Mouse (Mus musculus): ENCODE results near the gene Gm20388. TPM values are rescaled to one million over a fixed set of nuclear protein-coding genes. Genes with fewer than 3 reads are reported as not detected.
"Not testable (repeated sequence)": the region's sequence is repeated elsewhere in the genome, so short reads cannot be mapped to it uniquely, and the experiment has no call there.

Gm20388 gene
- polyA plus RNA-seq, 1 experiment from 2014 or later, result not detected

DNA sequence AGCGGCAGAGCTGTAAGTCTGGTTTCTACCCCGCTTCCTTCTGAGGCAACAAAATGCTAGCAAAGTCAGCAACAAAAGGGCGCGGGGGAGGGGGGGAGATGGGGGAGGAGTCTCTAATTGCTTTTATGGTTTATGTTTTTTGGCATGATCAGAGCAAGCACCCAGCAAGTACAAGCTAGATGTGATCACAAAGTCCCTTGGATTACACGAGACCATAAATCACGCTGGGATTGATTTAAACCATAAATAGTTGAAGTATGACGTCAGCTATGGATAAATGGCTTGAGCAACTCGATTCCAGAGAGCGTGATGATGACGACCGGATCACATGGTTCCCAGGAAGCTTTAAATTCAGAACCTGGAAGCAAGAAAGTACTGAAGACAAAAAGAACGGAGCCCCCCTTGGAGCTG, 3720.2 kb downstream of the Gm20388 start:
- WGBS, result 22% methylated on average over 12 of the region's 12 CpGs

DNA sequence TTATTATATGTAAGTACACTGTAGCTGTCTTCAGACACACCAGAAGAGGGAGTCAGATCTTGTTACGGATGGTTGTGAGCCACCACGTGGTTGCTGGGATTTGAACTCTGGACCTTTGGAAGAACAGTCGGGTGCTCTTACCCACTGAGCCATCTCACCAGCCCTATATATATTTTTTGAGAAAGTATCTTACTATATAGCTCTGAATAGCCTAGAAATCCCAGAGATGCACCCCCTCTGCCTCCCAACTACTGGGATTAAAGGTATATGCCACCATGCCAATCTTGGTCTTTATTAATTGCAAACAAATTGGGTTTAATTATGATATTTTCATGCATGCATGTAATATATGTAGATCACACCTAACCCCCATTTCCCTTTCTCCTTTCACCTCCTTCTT, 3721.1 kb downstream of the Gm20388 start:
- H3K27me3 ChIP-seq (ENCODE audit: control insufficient read depth, insufficient read depth, low read depth, low read length), result peaks cover 13% of the 10 kb centered on the region; the same call in 1 of the 2 replicates
- not testable (repeated sequence) for H3K9me3 ChIP-seq (ENCODE audit: control insufficient read depth, low read length); H3K4me3 ChIP-seq (ENCODE audit: low read length); H3K36me3 ChIP-seq (ENCODE audit: control insufficient read depth, insufficient read depth, low read length); H3K4me2 ChIP-seq (ENCODE audit: low read depth, low read length); H3K27ac ChIP-seq (ENCODE audit: low read length); ATAC-seq (ENCODE audit: low read depth); H3K4me1 ChIP-seq (replicated peaks; ENCODE audit: control insufficient read depth, insufficient read depth, low read length); H3K9ac ChIP-seq (ENCODE audit: low read length)
- WGBS, result 57% methylated on average over 3 of the region's 3 CpGs

More for the DNA sequence above, 3720.2 kb downstream of the Gm20388 start:
- H3K4me2 ChIP-seq (ENCODE audit: low read depth, low read length), result peak overlapping the region; percentile 44
- H3K4me1 ChIP-seq (replicated peaks; ENCODE audit: control insufficient read depth, insufficient read depth, low read length), result peaks cover 9% of the 10 kb centered on the region
- H3K9ac ChIP-seq (ENCODE audit: low read length), result no peak overlapping the region
- H3K27ac ChIP-seq (ENCODE audit: low read length), result no peak overlapping the region
- H3K27me3 ChIP-seq (ENCODE audit: control insufficient read depth, insufficient read depth, low read depth, low read length), result peaks cover 16% of the 10 kb centered on the region; the same call in 1 of the 2 replicates
- H3K4me3 ChIP-seq (ENCODE audit: low read length), result peak overlapping the region; percentile 34
- H3K9me3 ChIP-seq (ENCODE audit: control insufficient read depth, low read length), result no peaks in the 10 kb centered on the region
- no peaks in the 10 kb centered on the region for H3K36me3 ChIP-seq (ENCODE audit: control insufficient read depth, insufficient read depth, low read length)
- no peak for ATAC-seq (ENCODE audit: low read depth)

DNA sequence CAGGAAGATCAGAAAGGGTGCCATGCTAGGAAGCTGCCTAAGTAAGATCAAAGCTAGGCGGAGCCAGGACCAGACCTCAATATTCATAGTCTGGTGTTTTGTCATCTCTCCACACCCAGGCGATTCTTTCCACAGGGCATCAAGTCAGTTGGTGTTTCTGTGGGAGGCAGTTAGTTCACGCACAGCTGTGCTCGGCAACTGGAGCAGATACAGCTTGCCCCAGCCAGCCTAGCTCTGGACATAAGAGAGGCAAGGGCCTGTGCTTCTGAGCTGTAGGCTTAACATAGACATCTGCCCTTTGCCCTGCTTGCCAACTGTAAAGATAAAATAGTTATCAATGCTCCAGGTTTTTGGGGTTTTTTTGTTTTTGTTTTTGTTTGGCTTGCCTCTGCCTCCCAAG, 3721.6 kb downstream of the Gm20388 start:
- no peak for ATAC-seq (ENCODE audit: low read depth)
- Histone ChIP-seq H3K4me2 (ENCODE audit: low read depth, low read length) (no peak overlapping the region), H3K27me3 (ENCODE audit: control insufficient read depth, insufficient read depth, low read depth, low read length) (peaks cover 11% of the 10 kb centered on the region; the same call in 1 of the 2 replicates), H3K9me3 (ENCODE audit: control insufficient read depth, low read length) (no peaks in the 10 kb centered on the region), H3K27ac (ENCODE audit: low read length) (no peak overlapping the region), H3K36me3 (ENCODE audit: control insufficient read depth, insufficient read depth, low read length) (no peaks in the 10 kb centered on the region), H3K4me1 (replicated peaks; ENCODE audit: control insufficient read depth, insufficient read depth, low read length) (peaks cover 9% of the 10 kb centered on the region), H3K9ac (ENCODE audit: low read length) (no peak overlapping the region), H3K4me3 (ENCODE audit: low read length) (no peak overlapping the region)
- 70% methylated on average over 4 of the region's 4 CpGs for WGBS

DNA sequence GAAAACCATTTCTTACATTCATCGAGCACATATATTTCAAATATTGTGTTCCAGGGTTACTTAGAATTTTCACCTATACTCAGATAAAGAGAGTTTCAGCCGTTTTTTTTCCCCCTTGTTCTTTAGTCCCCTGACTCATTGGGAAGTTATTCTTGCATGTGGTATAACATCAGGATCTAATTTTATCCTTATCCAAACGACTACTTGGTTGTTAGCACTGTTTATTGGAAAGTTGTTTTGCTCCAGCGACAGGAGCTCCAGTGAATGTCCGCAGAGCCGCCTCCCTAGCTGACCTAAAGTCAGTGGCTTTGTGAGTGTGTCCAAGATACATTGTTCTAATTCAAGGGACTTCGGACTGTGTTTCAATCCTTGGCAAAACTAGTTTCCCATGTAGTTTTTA, 3723.2 kb downstream of the Gm20388 start:
- Histone ChIP-seq H3K4me1 (replicated peaks; ENCODE audit: control insufficient read depth, insufficient read depth, low read length) (peaks cover 6% of the 10 kb centered on the region), H3K36me3 (ENCODE audit: control insufficient read depth, insufficient read depth, low read length) (no peaks in the 10 kb centered on the region), H3K9ac (ENCODE audit: low read length) (no peak overlapping the region), H3K27me3 (ENCODE audit: control insufficient read depth, insufficient read depth, low read depth, low read length) (peaks cover 8% of the 10 kb centered on the region; the same call in 1 of the 2 replicates), H3K4me2 (ENCODE audit: low read depth, low read length) (no peak overlapping the region), H3K27ac (ENCODE audit: low read length) (peak overlapping the region; percentile 10; the same call in 1 of the 2 replicates), H3K9me3 (ENCODE audit: control insufficient read depth, low read length) (no peaks in the 10 kb centered on the region), H3K4me3 (ENCODE audit: low read length) (no peak overlapping the region)
- WGBS, result 57% methylated on average over 7 of the region's 7 CpGs
- ATAC-seq (ENCODE audit: low read depth), result no peak

DNA sequence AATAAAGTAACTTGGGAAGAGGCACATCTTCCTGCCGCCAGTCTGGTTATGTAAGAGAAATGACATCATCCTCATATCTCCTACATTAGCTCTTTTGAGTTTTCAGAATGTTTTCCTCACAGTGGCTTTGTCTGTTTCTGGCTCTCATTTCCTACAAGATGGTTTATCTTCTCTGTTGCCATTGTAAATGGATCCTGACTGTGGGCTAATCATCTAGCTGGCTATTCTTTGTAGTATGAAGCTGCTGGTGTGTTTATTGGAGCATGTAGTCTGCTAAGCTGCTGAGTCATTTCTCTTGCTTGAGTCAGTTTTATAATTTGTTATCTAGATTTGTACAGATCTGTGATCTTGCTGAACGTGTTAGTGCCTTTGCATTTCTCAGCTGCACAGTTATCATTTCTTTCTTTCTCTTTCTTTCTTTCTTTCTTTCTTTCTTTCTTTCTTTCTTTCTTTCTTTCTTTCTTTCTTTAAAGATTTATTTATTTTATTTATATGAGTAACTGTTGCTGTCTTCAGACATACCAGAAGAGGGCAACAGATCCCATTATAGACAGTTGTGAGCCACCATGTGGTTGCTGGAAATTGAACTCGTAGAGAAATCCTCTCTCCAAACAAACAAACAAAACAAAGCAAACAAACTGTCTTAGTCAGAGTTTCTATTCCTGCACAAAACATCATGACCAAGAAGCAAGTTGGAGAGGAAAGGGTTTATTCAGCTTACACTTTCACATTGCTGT, 3723.9 kb downstream of the Gm20388 start:
- peaks cover 4% of the 10 kb centered on the region; the same call in 1 of the 2 replicates for H3K27me3 ChIP-seq (ENCODE audit: control insufficient read depth, insufficient read depth, low read depth, low read length)
- H3K9ac ChIP-seq (ENCODE audit: low read length), result no peak overlapping the region
- H3K4me1 ChIP-seq (replicated peaks; ENCODE audit: control insufficient read depth, insufficient read depth, low read length), result no peaks in the 10 kb centered on the region
- no peaks in the 10 kb centered on the region for H3K36me3 ChIP-seq (ENCODE audit: control insufficient read depth, insufficient read depth, low read length)
- ATAC-seq (ENCODE audit: low read depth), result no peak
- H3K27ac ChIP-seq (ENCODE audit: low read length), result no peak overlapping the region
- no peaks in the 10 kb centered on the region for H3K9me3 ChIP-seq (ENCODE audit: control insufficient read depth, low read length)
- H3K4me2 ChIP-seq (ENCODE audit: low read depth, low read length), result no peak overlapping the region
- 16% methylated on average over 3 of the region's 3 CpGs for WGBS
- H3K4me3 ChIP-seq (ENCODE audit: low read length), result no peak overlapping the region

DNA sequence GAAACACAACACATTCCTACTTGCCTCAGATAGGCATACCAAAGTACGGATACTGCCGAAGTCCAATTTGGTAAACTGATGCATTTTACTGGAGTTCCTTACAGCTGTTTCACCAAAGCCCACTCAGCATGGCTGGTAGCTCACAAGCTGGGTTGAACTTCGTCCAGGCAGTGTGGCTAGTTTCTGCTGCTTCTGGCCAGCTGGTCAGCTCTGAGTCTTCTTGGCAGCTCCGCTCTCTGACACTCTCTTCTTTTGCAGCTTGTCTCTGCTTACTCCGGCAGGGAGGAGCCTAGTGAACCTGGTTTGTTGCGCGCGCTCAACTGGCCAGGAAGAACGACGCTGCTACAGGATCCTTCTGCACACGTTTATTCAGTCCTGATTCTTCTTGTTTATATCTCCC, 3725.0 kb downstream of the Gm20388 start:
- no peak for ATAC-seq (ENCODE audit: low read depth)
- H3K9ac ChIP-seq (ENCODE audit: low read length), result no peak overlapping the region
- H3K9me3 ChIP-seq (ENCODE audit: control insufficient read depth, low read length), result no peaks in the 10 kb centered on the region
- no peaks in the 10 kb centered on the region for H3K4me1 ChIP-seq (replicated peaks; ENCODE audit: control insufficient read depth, insufficient read depth, low read length)
- no peak overlapping the region for H3K4me2 ChIP-seq (ENCODE audit: low read depth, low read length)
- 48% methylated on average over 11 of the region's 11 CpGs for WGBS
- H3K27ac ChIP-seq (ENCODE audit: low read length), result no peak overlapping the region
- no peaks in the 10 kb centered on the region for H3K36me3 ChIP-seq (ENCODE audit: control insufficient read depth, insufficient read depth, low read length)
- peaks cover 3% of the 10 kb centered on the region; the same call in 1 of the 2 replicates for H3K27me3 ChIP-seq (ENCODE audit: control insufficient read depth, insufficient read depth, low read depth, low read length)
- H3K4me3 ChIP-seq (ENCODE audit: low read length), result no peak overlapping the region

DNA sequence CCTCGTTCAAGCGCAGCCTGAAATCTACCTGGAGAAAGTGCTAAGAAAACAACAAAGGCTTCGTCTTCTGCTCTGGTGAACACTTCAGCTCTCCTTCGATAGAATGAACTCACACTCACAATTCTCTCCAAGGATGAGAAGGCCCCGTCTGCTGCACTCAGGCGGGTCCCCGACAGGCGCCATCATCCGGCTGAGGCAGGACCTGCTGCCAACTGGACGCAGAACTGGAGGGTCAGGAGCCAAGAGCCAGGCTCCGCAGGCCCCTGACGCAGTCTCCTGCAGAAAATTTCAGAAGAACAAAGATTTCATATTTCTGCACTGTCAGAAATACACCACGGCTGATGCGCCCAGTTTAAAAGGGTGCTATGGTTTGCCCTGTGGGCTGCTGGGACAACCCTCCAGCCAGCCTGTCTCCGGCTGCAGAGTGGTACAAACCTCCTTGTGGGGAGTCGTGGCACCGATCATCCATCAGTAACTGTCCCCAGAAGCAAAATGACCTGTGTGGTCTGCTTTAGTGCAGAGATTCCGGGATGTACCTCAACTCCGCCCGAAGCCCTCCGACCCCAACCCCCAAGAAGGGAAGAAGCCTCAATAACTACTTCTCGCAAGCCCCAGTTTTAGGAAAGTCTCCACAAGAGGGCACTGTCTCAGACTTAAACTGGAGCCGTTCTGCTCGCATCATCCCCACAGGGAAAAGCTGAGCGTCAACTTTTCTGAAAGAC, 3732.8 kb downstream of the Gm20388 start:
- no peaks in the 10 kb centered on the region for H3K27me3 ChIP-seq (ENCODE audit: control insufficient read depth, insufficient read depth, low read depth, low read length)
- 20% methylated on average over 25 of the region's 25 CpGs for WGBS
- no peak overlapping the region for H3K27ac ChIP-seq (ENCODE audit: low read length)
- peaks cover 11% of the 10 kb centered on the region for H3K4me1 ChIP-seq (replicated peaks; ENCODE audit: control insufficient read depth, insufficient read depth, low read length)
- 0 out of 2 replicates have a peak overlapping the region, but pooled peaks have one; percentile 18 for H3K4me3 ChIP-seq (ENCODE audit: low read length)
- H3K9me3 ChIP-seq (ENCODE audit: control insufficient read depth, low read length), result no peaks in the 10 kb centered on the region
- no peak for ATAC-seq (ENCODE audit: low read depth)
- H3K9ac ChIP-seq (ENCODE audit: low read length), result no peak overlapping the region
- H3K4me2 ChIP-seq (ENCODE audit: low read depth, low read length), result peak overlapping the region; percentile 46; the same call in 1 of the 2 replicates
- no peaks in the 10 kb centered on the region for H3K36me3 ChIP-seq (ENCODE audit: control insufficient read depth, insufficient read depth, low read length)

DNA sequence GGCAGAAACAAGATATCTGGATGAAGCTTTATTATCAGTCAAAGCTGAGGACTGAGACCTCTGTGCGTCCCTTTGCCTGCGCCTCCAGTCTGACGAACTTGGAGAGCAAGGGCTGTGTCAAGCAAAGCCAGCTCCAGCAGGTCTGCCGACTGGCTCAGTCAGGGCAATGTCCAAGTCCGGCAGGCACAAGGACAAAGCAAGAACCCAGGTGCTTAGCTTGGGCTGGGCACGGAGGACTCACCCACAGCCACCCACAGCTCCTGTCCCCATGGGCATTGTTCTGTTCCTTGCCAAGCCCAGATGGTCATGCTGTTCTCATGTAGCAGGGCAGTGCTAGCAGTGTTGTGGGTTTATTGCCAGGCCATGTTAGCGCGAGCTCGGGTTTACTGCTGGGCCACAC, 3734.6 kb downstream of the Gm20388 start:
- H3K9ac ChIP-seq (ENCODE audit: low read length), result no peak overlapping the region
- H3K4me2 ChIP-seq (ENCODE audit: low read depth, low read length), result no peak overlapping the region
- no peak for ATAC-seq (ENCODE audit: low read depth)
- H3K36me3 ChIP-seq (ENCODE audit: control insufficient read depth, insufficient read depth, low read length), result no peaks in the 10 kb centered on the region
- H3K27ac ChIP-seq (ENCODE audit: low read length), result no peak overlapping the region
- peaks cover 25% of the 10 kb centered on the region for H3K4me1 ChIP-seq (replicated peaks; ENCODE audit: control insufficient read depth, insufficient read depth, low read length)
- no peaks in the 10 kb centered on the region for H3K27me3 ChIP-seq (ENCODE audit: control insufficient read depth, insufficient read depth, low read depth, low read length)
- H3K4me3 ChIP-seq (ENCODE audit: low read length), result no peak overlapping the region
- 78% methylated on average over 9 of the region's 9 CpGs for WGBS
- no peaks in the 10 kb centered on the region for H3K9me3 ChIP-seq (ENCODE audit: control insufficient read depth, low read length)
